Mouse (Mus musculus) spleen, postnatal 10 days (tissue): ENCODE results near the gene Tex19.1.
"Not testable (repeated sequence)": the region's sequence is repeated elsewhere in the genome, so short reads cannot be mapped to it uniquely, and the experiment has no call there.

ENCODE experiments used
- DNase-seq, 2 experiments: peaks; one replicate each; pipeline ENCODE4 v3.0.0; 2021 to 2022; ENCODE audit warnings: low spot score in 2 of 2

Tex19.1 gene

GRCm38 (mm10) chr11:121145865-121146264 lies at the start of gene Tex19.1:
TSS of gene Tex19.1 (plus strand) at chr11:121146143.
- peak in 1 of 2 experiments; percentile 20 for DNase-seq

- no peak for DNase-seq
Observed at GRCm38 (mm10) chr11:121099762-121100161, 46.2 kb upstream of the Tex19.1 start.

- DNase-seq = no peak
Observed at GRCm38 (mm10) chr11:121100692-121101091, 45.3 kb upstream of the Tex19.1 start.

GRCm38 (mm10) chr11:121101124-121101805 lies 44.7 kb upstream of the Tex19.1 start:
- no peak for DNase-seq

- not testable (repeated sequence) for DNase-seq
Observed at GRCm38 (mm10) chr11:121107242-121107641, 38.7 kb upstream of the Tex19.1 start.

GRCm38 (mm10) chr11:121108061-121108460 lies 37.9 kb upstream of the Tex19.1 start:
- no peak for DNase-seq

GRCm38 (mm10) chr11:121109986-121110385 lies 36.0 kb upstream of the Tex19.1 start:
- peak in 1 of 2 experiments; percentile 20 for DNase-seq

GRCm38 (mm10) chr11:121111051-121111450 lies 34.9 kb upstream of the Tex19.1 start:
- no peak for DNase-seq

- no peak for DNase-seq
Observed at GRCm38 (mm10) chr11:121111601-121112000, 34.3 kb upstream of the Tex19.1 start.

GRCm38 (mm10) chr11:121112091-121112775 lies 33.7 kb upstream of the Tex19.1 start:
- no peak for DNase-seq

- DNase-seq = no peak
Observed at GRCm38 (mm10) chr11:121118106-121118505, 27.8 kb upstream of the Tex19.1 start.

GRCm38 (mm10) chr11:121118577-121118976 lies 27.4 kb upstream of the Tex19.1 start, which contains the start of gene Tex19.2:
TSS of gene Tex19.2 (minus strand) at chr11:121118677.
- no peak for DNase-seq

GRCm38 (mm10) chr11:121121151-121121550 lies 24.8 kb upstream of the Tex19.1 start:
- DNase-seq = no peak

- DNase-seq = no peak
Observed at GRCm38 (mm10) chr11:121122024-121122670, 23.8 kb upstream of the Tex19.1 start.

GRCm38 (mm10) chr11:121123438-121123837 lies 22.5 kb upstream of the Tex19.1 start:
- DNase-seq = no peak

GRCm38 (mm10) chr11:121125522-121126172 lies 20.3 kb upstream of the Tex19.1 start:
- no peak for DNase-seq

- no peak for DNase-seq
Observed at GRCm38 (mm10) chr11:121126395-121126794, 19.5 kb upstream of the Tex19.1 start.

GRCm38 (mm10) chr11:121127441-121127840 lies 18.5 kb upstream of the Tex19.1 start:
- no peak for DNase-seq

- no peak for DNase-seq
Observed at GRCm38 (mm10) chr11:121129616-121130015, 16.3 kb upstream of the Tex19.1 start.

GRCm38 (mm10) chr11:121134600-121134999 lies 11.3 kb upstream of the Tex19.1 start:
- no peak for DNase-seq

- DNase-seq = no peak
Observed at GRCm38 (mm10) chr11:121137682-121138081, 8.3 kb upstream of the Tex19.1 start.

- DNase-seq = no peak
Observed at GRCm38 (mm10) chr11:121138732-121139131, 7.2 kb upstream of the Tex19.1 start.
